Mouse (Mus musculus) adrenal gland, postnatal 14 days (tissue): Measurements from ENCODE around the gene Anapc15-ps. TPM values are rescaled to one million over a fixed set of nuclear protein-coding genes. Genes with fewer than 3 reads are reported as not detected.

Experiments used
- DNase-seq: peaks from one replicate; pipeline ENCODE4 v3.0.0; 2021; ENCODE audit warnings: mixed read lengths
- total RNA-seq: library from RNA; stranded (reverse); gene quantifications from 2 replicates; pipeline ENCODE4 v1.2.3, GENCODE M21; 2021

The Anapc15-ps gene
- total RNA-seq, 1 experiment from 2014 or later: not detected

- no peak for DNase-seq
These were observed 18.1 kb upstream of the Anapc15-ps start for GRCm38 (mm10) chr10:95691347-95691746.

- no peak for DNase-seq
These were observed 16.6 kb upstream of the Anapc15-ps start for GRCm38 (mm10) chr10:95689833-95690232.

GRCm38 (mm10) chr10:95689058-95689457 lies 15.8 kb upstream of the Anapc15-ps start:
- DNase-seq: no peak

- no peak for DNase-seq
These were observed 14.4 kb upstream of the Anapc15-ps start for GRCm38 (mm10) chr10:95687558-95688141.

GRCm38 (mm10) chr10:95686041-95686440 lies 12.8 kb upstream of the Anapc15-ps start:
- no peak for DNase-seq

GRCm38 (mm10) chr10:95684782-95685555 lies 11.7 kb upstream of the Anapc15-ps start:
- no peak for DNase-seq

- DNase-seq: no peak
These were observed 11.0 kb upstream of the Anapc15-ps start for GRCm38 (mm10) chr10:95684250-95684649.

- no peak for DNase-seq
These were observed 10.5 kb upstream of the Anapc15-ps start for GRCm38 (mm10) chr10:95683735-95684134.

GRCm38 (mm10) chr10:95682964-95683363 lies 9.7 kb upstream of the Anapc15-ps start:
- DNase-seq: no peak

GRCm38 (mm10) chr10:95682091-95682740 lies 9.0 kb upstream of the Anapc15-ps start:
- DNase-seq: no peak

GRCm38 (mm10) chr10:95681481-95681880 lies 8.2 kb upstream of the Anapc15-ps start:
- DNase-seq: no peak

GRCm38 (mm10) chr10:95681058-95681440 lies 7.8 kb upstream of the Anapc15-ps start:
- no peak for DNase-seq

GRCm38 (mm10) chr10:95680153-95681057 lies 7.2 kb upstream of the Anapc15-ps start:
- peak; percentile 50 for DNase-seq

- no peak for DNase-seq
These were observed 5.9 kb upstream of the Anapc15-ps start for GRCm38 (mm10) chr10:95679131-95679530.

GRCm38 (mm10) chr10:95678661-95679060 lies 5.4 kb upstream of the Anapc15-ps start:
- DNase-seq: no peak

GRCm38 (mm10) chr10:95678241-95678640 lies 5.0 kb upstream of the Anapc15-ps start:
- DNase-seq: no peak

- peak; percentile 40 for DNase-seq
These were observed 4.3 kb upstream of the Anapc15-ps start for GRCm38 (mm10) chr10:95677356-95678109.

- no peak for DNase-seq
These were observed 3.7 kb upstream of the Anapc15-ps start for GRCm38 (mm10) chr10:95676991-95677355.

- DNase-seq: no peak
These were observed 3.1 kb upstream of the Anapc15-ps start for GRCm38 (mm10) chr10:95676387-95676786.

- peak; percentile 46 for DNase-seq
These were observed 2.2 kb downstream of the Anapc15-ps start for GRCm38 (mm10) chr10:95670781-95671780.
